Comparison of ENCODE assay signal across 9 mouse cellular contexts in the genomic region with DNA sequence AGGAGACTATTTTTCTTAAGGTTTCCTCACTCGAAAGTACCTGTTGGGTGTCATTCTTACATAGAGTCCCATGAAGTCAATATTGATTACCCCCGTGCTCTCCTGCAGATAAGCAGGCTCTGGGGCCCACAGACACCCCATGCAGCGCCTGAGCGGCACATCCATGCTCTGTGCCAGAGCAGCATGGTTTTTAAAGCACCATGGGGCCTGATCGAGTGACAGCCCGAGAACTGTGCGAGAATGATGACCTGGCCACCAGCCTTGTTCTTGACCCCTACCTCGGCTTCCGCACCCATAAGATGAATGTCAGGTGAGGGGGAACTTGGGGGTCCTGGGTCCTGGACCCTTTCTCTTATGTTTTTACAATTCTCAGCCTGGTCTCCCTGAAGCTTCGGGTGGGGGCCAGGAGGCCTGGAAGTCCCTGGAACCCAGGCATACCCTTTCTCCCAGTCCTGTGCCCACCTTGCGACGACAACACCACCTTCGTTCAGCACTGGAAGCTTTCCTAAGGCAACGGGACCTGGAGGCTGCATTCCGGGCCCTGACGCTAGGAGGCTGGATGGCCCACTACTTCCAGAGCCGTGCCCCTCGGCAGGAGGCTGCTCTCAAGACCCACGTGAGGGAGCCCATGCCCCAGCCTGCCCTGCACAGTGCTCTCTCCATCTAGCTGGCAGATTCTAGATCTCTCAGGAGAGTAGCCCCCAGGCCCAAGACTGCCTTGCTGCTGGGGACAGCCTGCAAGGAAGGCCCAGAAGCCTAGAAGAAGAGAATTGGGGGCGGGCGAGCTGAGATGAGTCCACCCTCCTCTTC. TPM values are rescaled to one million over a fixed set of nuclear protein-coding genes. Genes with fewer than 3 reads are reported as not detected.
DNase-seq lines count a peak whose midpoint lies in the region; ATAC-seq and TF ChIP-seq lines count a peak whose summit lies in the region.
"Had no signal": no experiment of that assay in that cellular context is flagged by ENCODE, and none has a peak within 500 bp of the region (broad histone marks: within the 10 kb centered on the region; RNA-seq: fewer than 3 reads in every experiment).

No protein-coding gene starts in this region.

- no peak overlapping the region for H3K9ac ChIP-seq in hindbrain, embryonic 15.5 days
- peak overlapping the region; percentile 47 for H3K9ac ChIP-seq in midbrain, embryonic 16.5 days (ENCODE audit: low read depth, low read length)

- TF ChIP-seq CTCF in kidney, adult 2 months (conservative IDR thresholded peaks at IDR 0.05; ENCODE audit: insufficient read depth, insufficient read length, low read depth, low read length), result no peak
- TF ChIP-seq CTCF in cerebellum, adult 2 months (IDR thresholded peaks at IDR 0.05; ENCODE audit: borderline replicate concordance, insufficient read depth, low read depth, low read length), result no peak

- intact Hi-C loops in gastrocnemius, postnatal 14 days (cut with DNase I; ENCODE audit: low total_unique reads), result loop anchor here (5.0 kb wide), 1 partner anchor 40 kb away; a partner anchor contains a TSS

- no peak for TF ChIP-seq POLR2A in kidney, adult 2 months (IDR thresholded peaks at IDR 0.05; ENCODE audit: low read depth, low read length)
- TF ChIP-seq POLR2A in cerebellum, adult 2 months (IDR thresholded peaks at IDR 0.05; ENCODE audit: borderline replicate concordance, insufficient read depth, low read length), result no peak

- no peaks in the 10 kb centered on the region; the same call in 1 of the 2 replicates for H3K36me3 ChIP-seq in kidney, adult 2 months (ENCODE audit: control insufficient read depth, insufficient read depth, low read length)
- peaks cover 8% of the 10 kb centered on the region; the same call in 1 of the 2 replicates for H3K36me3 ChIP-seq in hindbrain, embryonic 15.5 days
- H3K36me3 ChIP-seq in midbrain, embryonic 16.5 days (ENCODE audit: control insufficient read depth, insufficient read depth, low read length), result peaks cover 7% of the 10 kb centered on the region

- H3K4me2 ChIP-seq in hindbrain, embryonic 15.5 days, result peak overlapping the region; percentile 86
- H3K4me2 ChIP-seq in midbrain, embryonic 16.5 days (ENCODE audit: low read length), result peak overlapping the region; percentile 71

- H3K4me3 ChIP-seq in kidney, adult 2 months (ENCODE audit: insufficient read depth, low read depth, low read length), result no peak overlapping the region; the same call in none of the 2 replicates
- H3K4me3 ChIP-seq in cerebellum, adult 2 months (replicated peaks; ENCODE audit: insufficient read depth, low read depth, low read length), result peak overlapping the region; percentile 99
- peak overlapping the region; percentile 72 for H3K4me3 ChIP-seq in hindbrain, embryonic 15.5 days
- no peak overlapping the region; the same call in 1 of the 2 replicates for H3K4me3 ChIP-seq in midbrain, embryonic 16.5 days (ENCODE audit: low read depth, low read length)

- no peaks in the 10 kb centered on the region for H3K27me3 ChIP-seq in kidney, adult 2 months (replicated peaks; ENCODE audit: control insufficient read depth, insufficient read depth, low read length)
- no peaks in the 10 kb centered on the region for H3K27me3 ChIP-seq in cerebellum, adult 2 months (ENCODE audit: control insufficient read depth, insufficient read depth, low read length)
- no peaks in the 10 kb centered on the region for H3K27me3 ChIP-seq in hindbrain, embryonic 15.5 days
- H3K27me3 ChIP-seq in midbrain, embryonic 16.5 days (ENCODE audit: control insufficient read depth, insufficient read depth, low read depth, low read length), result no peaks in the 10 kb centered on the region
- H3K27me3 ChIP-seq: Patski had no signal

- WGBS in kidney, adult 2 months, result 79% methylated on average over 21 of the region's 21 CpGs
- WGBS in cerebellum, adult 2 months, result 60% methylated on average over 21 of the region's 21 CpGs
- WGBS in hindbrain, embryonic 15.5 days, result 76% methylated on average over 21 of the region's 21 CpGs
- 74% methylated on average over 21 of the region's 21 CpGs for WGBS in midbrain, embryonic 16.5 days

- H3K9me3 ChIP-seq in hindbrain, embryonic 15.5 days, result no peaks in the 10 kb centered on the region
- H3K9me3 ChIP-seq in midbrain, embryonic 16.5 days (replicated peaks; ENCODE audit: control insufficient read depth, low read length, poor library complexity, severe bottlenecking), result no peaks in the 10 kb centered on the region

- peaks cover 3% of the 10 kb centered on the region; the same call in 1 of the 2 replicates for H3K4me1 ChIP-seq in kidney, adult 2 months (ENCODE audit: control insufficient read depth, insufficient read depth, low read length)
- peaks cover 13% of the 10 kb centered on the region; the same call in 1 of the 2 replicates for H3K4me1 ChIP-seq in cerebellum, adult 2 months (ENCODE audit: control insufficient read depth, insufficient read depth, low read length)
- peaks cover 34% of the 10 kb centered on the region for H3K4me1 ChIP-seq in hindbrain, embryonic 15.5 days (replicated peaks)
- H3K4me1 ChIP-seq in midbrain, embryonic 16.5 days (ENCODE audit: control insufficient read depth, insufficient read depth, low read length), result peaks cover 26% of the 10 kb centered on the region

- no peak for ATAC-seq in hindbrain, embryonic 15.5 days (ENCODE audit: low FRiP score, low read depth)
- no peak for ATAC-seq in midbrain, embryonic 16.5 days
- ATAC-seq: Patski had no signal

- DNase-seq in kidney, adult 2 months, result no peak
- DNase-seq in kidney, postnatal 4 days, result no peak
- DNase-seq in cerebellum, adult 2 months, result peak; percentile 21 to 32
- no peak for DNase-seq in adrenal gland, postnatal 14 days
- DNase-seq in yolk sac, embryonic 10.5 days (ENCODE audit: low spot score), result no peak
- no peak for DNase-seq in gastrocnemius, postnatal 14 days

- peak overlapping the region; percentile 90 for H3K27ac ChIP-seq in kidney, adult 2 months (ENCODE audit: insufficient read depth, low read depth, low read length)
- peak overlapping the region; percentile 97 for H3K27ac ChIP-seq in cerebellum, adult 2 months (ENCODE audit: insufficient read depth, low read length)
- H3K27ac ChIP-seq in hindbrain, embryonic 15.5 days (replicated peaks), result peak overlapping the region; percentile 95; the same call in 1 of the 2 replicates
- peak overlapping the region; percentile 94 for H3K27ac ChIP-seq in midbrain, embryonic 16.5 days (ENCODE audit: low read length)

RNA-seq across cellular contexts. Expression of a gene that starts 2.0 kb away (rescaled TPM):
- polyA plus RNA-seq in kidney, adult 2 months (2012; rRNA removed), result 83.2 and 101 TPM in 2 replicates
- 81.5 and 89.6 TPM in 2 replicates for polyA plus RNA-seq in cerebellum, adult 2 months (2012; rRNA removed)
- 57.4 and 61.8 TPM in 2 replicates for polyA plus RNA-seq in hindbrain, embryonic 15.5 days (2015; fragmentation: Nextera tagmentation; extraction: Ambion mirVana)
- polyA plus RNA-seq in midbrain, embryonic 16.5 days (2015; fragmentation: Nextera tagmentation; extraction: Ambion mirVana), result 58.5 and 61.1 TPM in 2 replicates
- 60.3 and 70.7 TPM in 2 replicates for total RNA-seq in adrenal gland, postnatal 14 days (2021)
- total RNA-seq in gastrocnemius, postnatal 14 days (2021), result 10 to 100 TPM; 18.9 to 19.9 TPM

RNA-seq across cellular contexts. Expression of a gene that starts 11.0 kb away (rescaled TPM):
- 62.7 and 84.5 TPM in 2 replicates for polyA plus RNA-seq in kidney, adult 2 months (2012; rRNA removed)
- polyA plus RNA-seq in cerebellum, adult 2 months (2012; rRNA removed), result 41.9 and 44.4 TPM in 2 replicates
- 24.1 and 28.1 TPM in 2 replicates for polyA plus RNA-seq in hindbrain, embryonic 15.5 days (2015; fragmentation: Nextera tagmentation; extraction: Ambion mirVana)
- 19.3 and 21.3 TPM in 2 replicates for polyA plus RNA-seq in midbrain, embryonic 16.5 days (2015; fragmentation: Nextera tagmentation; extraction: Ambion mirVana)
- total RNA-seq in adrenal gland, postnatal 14 days (2021), result 28.1 and 31.3 TPM in 2 replicates
- 1 to 10 TPM; 2.6 to 2.9 TPM for total RNA-seq in gastrocnemius, postnatal 14 days (2021)
- polyA plus RNA-seq: Patski had no signal

RNA-seq across cellular contexts. Expression of a gene that starts 16.8 kb away (rescaled TPM):
- polyA plus RNA-seq in kidney, adult 2 months (2012; rRNA removed), result 0.57 and 0.59 TPM in 2 replicates
- not detected in 2 replicates for polyA plus RNA-seq in cerebellum, adult 2 months (2012; rRNA removed)
- 0.12 and 0.27 TPM in 2 replicates for polyA plus RNA-seq in hindbrain, embryonic 15.5 days (2015; fragmentation: Nextera tagmentation; extraction: Ambion mirVana)
- polyA plus RNA-seq in midbrain, embryonic 16.5 days (2015; fragmentation: Nextera tagmentation; extraction: Ambion mirVana), result 0.25 TPM in 1 of 2 replicates, not detected in the other
- 0.30 and 0.79 TPM in 2 replicates for total RNA-seq in adrenal gland, postnatal 14 days (2021)
- total RNA-seq in gastrocnemius, postnatal 14 days (2021), result under 1 TPM in 1 of 2 experiments, not detected in 1; 0.12 TPM

RNA-seq across cellular contexts. Expression of a gene that starts 29.2 kb away (rescaled TPM):
- 0.08 and 0.09 TPM in 2 replicates for polyA plus RNA-seq in kidney, adult 2 months (2012; rRNA removed)
- not detected in 2 replicates for polyA plus RNA-seq in cerebellum, adult 2 months (2012; rRNA removed)
- polyA plus RNA-seq in hindbrain, embryonic 15.5 days (2015; fragmentation: Nextera tagmentation; extraction: Ambion mirVana), result not detected in 2 replicates
- polyA plus RNA-seq in midbrain, embryonic 16.5 days (2015; fragmentation: Nextera tagmentation; extraction: Ambion mirVana), result not detected in 2 replicates
- total RNA-seq in adrenal gland, postnatal 14 days (2021), result not detected in 2 replicates
- total RNA-seq in gastrocnemius, postnatal 14 days (2021), result not detected
- polyA plus RNA-seq: Patski had no signal

RNA-seq across cellular contexts. Expression of a gene that starts 40.8 kb away (rescaled TPM):
- polyA plus RNA-seq in kidney, adult 2 months (2012; rRNA removed), result 0.13 and 0.24 TPM in 2 replicates
- 1.2 TPM in 2 replicates for polyA plus RNA-seq in cerebellum, adult 2 months (2012; rRNA removed)
- 0.87 and 1.1 TPM in 2 replicates for polyA plus RNA-seq in hindbrain, embryonic 15.5 days (2015; fragmentation: Nextera tagmentation; extraction: Ambion mirVana)
- 1.3 TPM in 2 replicates for polyA plus RNA-seq in midbrain, embryonic 16.5 days (2015; fragmentation: Nextera tagmentation; extraction: Ambion mirVana)
- total RNA-seq in adrenal gland, postnatal 14 days (2021), result not detected in 2 replicates
- total RNA-seq in gastrocnemius, postnatal 14 days (2021), result under 1 TPM in 1 of 2 experiments, not detected in 1; 0.13 TPM

Comparison
In these comparisons a context has a peak if more than half of its experiments do, and no peak if none do; other contexts are left out.
1. DNase-seq: peak in cerebellum, adult 2 months (2 of 2); none in kidney, adult 2 months (single experiment), kidney, postnatal 4 days (0 of 2), adrenal gland, postnatal 14 days (single experiment), yolk sac, embryonic 10.5 days (single experiment) and gastrocnemius, postnatal 14 days (single experiment).
2. H3K4me3 ChIP-seq: peak in cerebellum, adult 2 months (single experiment) and hindbrain, embryonic 15.5 days (single experiment); none in kidney, adult 2 months (single experiment) and midbrain, embryonic 16.5 days (single experiment).
3. Peak in every context shown above with its lines, with median percentiles within 50 percentile points of each other: H3K27ac ChIP-seq.